ENCODE assay signal across 8 mouse cellular contexts in the genomic region with DNA sequence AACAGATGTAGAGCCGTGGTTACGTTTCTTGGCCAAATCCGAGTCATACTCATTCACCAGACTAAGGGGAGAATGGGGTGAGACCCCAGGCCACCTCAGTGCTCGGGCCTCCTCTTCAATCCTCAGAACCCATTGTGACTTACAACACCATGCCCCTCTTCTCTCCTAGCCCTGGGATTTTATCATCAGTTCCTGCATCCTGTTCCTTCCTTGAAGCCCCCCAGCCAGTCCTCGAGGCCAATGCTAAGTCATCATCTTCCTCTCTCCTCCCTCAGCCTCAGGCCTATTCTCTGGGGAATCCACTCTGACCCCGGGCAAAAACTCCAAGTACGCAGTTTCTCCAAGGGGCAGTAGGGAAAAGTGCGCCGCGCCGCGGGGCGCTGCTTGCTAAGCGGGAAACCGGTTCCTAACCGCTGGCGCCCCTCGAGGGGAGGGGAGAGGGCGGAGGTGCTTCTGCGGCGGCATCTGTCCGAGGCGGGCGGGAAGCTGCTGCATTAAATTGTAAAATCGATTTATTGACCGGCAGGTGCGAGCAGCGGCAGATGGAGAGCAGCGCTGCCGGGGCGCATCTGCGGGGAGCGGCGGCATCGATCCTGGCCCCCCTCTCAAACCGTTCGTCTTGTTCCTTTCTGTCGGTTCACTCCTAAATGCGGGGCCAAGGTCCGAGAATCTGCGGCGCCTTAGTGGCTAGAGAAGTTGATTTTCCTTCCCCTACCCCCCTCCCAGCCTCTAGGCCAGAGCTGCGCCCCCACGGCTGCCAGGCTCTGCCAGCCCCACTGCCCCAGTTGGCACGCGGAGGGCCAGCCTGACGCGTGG. TPM values are rescaled to one million over a fixed set of nuclear protein-coding genes. Genes with fewer than 3 reads are reported as not detected.
DNase-seq lines count a peak whose midpoint lies in the region; ATAC-seq and TF ChIP-seq lines count a peak whose summit lies in the region.

No protein-coding gene starts in this region.

- WGBS in spleen, adult 2 months: 12% methylated on average over 48 of the region's 48 CpGs
- WGBS in forebrain, embryonic 16.5 days: 1% methylated on average over 48 of the region's 48 CpGs
- WGBS in liver, embryonic 12.5 days (ENCODE audit: insufficient replicate concordance): 4% methylated on average over 48 of the region's 48 CpGs
- 10% methylated on average over 48 of the region's 48 CpGs for WGBS in stomach, postnatal 0 days

- peak overlapping the region; percentile 50 for H3K9ac ChIP-seq in forebrain, embryonic 16.5 days (replicated peaks; ENCODE audit: low read depth, low read length)
- H3K9ac ChIP-seq in liver, embryonic 12.5 days: peak overlapping the region; percentile 58
- H3K9ac ChIP-seq in stomach, postnatal 0 days (ENCODE audit: low read length): peak overlapping the region; percentile 35; the same call in 1 of the 2 replicates

- no peaks in the 10 kb centered on the region for H3K9me3 ChIP-seq in forebrain, embryonic 16.5 days (ENCODE audit: control insufficient read depth, low read length)
- no peaks in the 10 kb centered on the region for H3K9me3 ChIP-seq in liver, embryonic 12.5 days (replicated peaks)
- no peaks in the 10 kb centered on the region for H3K9me3 ChIP-seq in stomach, postnatal 0 days (ENCODE audit: control insufficient read depth, low read length)

- H3K4me2 ChIP-seq in forebrain, embryonic 16.5 days (ENCODE audit: low read length): peak overlapping the region; percentile 77
- peak overlapping the region; percentile 84 for H3K4me2 ChIP-seq in liver, embryonic 12.5 days
- H3K4me2 ChIP-seq in stomach, postnatal 0 days (replicated peaks; ENCODE audit: low read depth): peak overlapping the region; percentile 55

- H3K4me1 ChIP-seq in spleen, adult 2 months (ENCODE audit: control insufficient read depth, insufficient read depth, insufficient read length): peaks cover 27% of the 10 kb centered on the region
- peaks cover 54% of the 10 kb centered on the region for H3K4me1 ChIP-seq in forebrain, embryonic 16.5 days (replicated peaks; ENCODE audit: control insufficient read depth, insufficient read depth, low read length)
- peaks cover 82% of the 10 kb centered on the region for H3K4me1 ChIP-seq in liver, embryonic 12.5 days
- H3K4me1 ChIP-seq in stomach, postnatal 0 days (replicated peaks; ENCODE audit: control insufficient read depth, insufficient read depth): peaks cover 7% of the 10 kb centered on the region

- DNase-seq in spleen, adult 2 months (ENCODE audit: low read depth in 1 of 2, low spot score in 2 of 2): no peak
- no peak for DNase-seq in spleen, postnatal 36 days (ENCODE audit: low spot score in 2 of 2)
- DNase-seq in stomach, postnatal 0 days (ENCODE audit: low spot score): peak; percentile 37
- DNase-seq in cerebellum, adult 8-10 months: no peak
- DNase-seq in ovary, postnatal 14 days (ENCODE audit: low spot score): no peak
- DNase-seq in ovary, postnatal 36 days (ENCODE audit: low spot score): no peak

- peaks cover 36% of the 10 kb centered on the region for H3K27me3 ChIP-seq in spleen, adult 2 months (ENCODE audit: control insufficient read depth, insufficient read depth, low read length)
- peaks cover 64% of the 10 kb centered on the region for H3K27me3 ChIP-seq in forebrain, embryonic 16.5 days (replicated peaks; ENCODE audit: control insufficient read depth, insufficient read depth, low read length)
- peaks cover 67% of the 10 kb centered on the region for H3K27me3 ChIP-seq in liver, embryonic 12.5 days (replicated peaks)
- H3K27me3 ChIP-seq in stomach, postnatal 0 days (ENCODE audit: control insufficient read depth, insufficient read depth, low read length): 0 out of 2 replicates have a peak, but pooled peaks cover 10% of the 10 kb centered on the region

- no peak for ATAC-seq in forebrain, embryonic 16.5 days
- no peak for ATAC-seq in liver, embryonic 12.5 days
- ATAC-seq in stomach, postnatal 0 days (ENCODE audit: low FRiP score, low TSS enrichment): no peak

- peak overlapping the region; percentile 14; the same call in 1 of the 2 replicates for H3K4me3 ChIP-seq in spleen, adult 2 months (ENCODE audit: extremely low read depth, insufficient read depth, insufficient read length)
- peak overlapping the region; percentile 42 for H3K4me3 ChIP-seq in forebrain, embryonic 16.5 days (replicated peaks; ENCODE audit: low read length)
- peak overlapping the region; percentile 50 for H3K4me3 ChIP-seq in liver, embryonic 12.5 days
- peak overlapping the region; percentile 32 for H3K4me3 ChIP-seq in stomach, postnatal 0 days (ENCODE audit: low read depth, low read length)

- H3K36me3 ChIP-seq in spleen, adult 2 months (ENCODE audit: control insufficient read depth, insufficient read depth, low read length): no peaks in the 10 kb centered on the region
- H3K36me3 ChIP-seq in forebrain, embryonic 16.5 days (ENCODE audit: control insufficient read depth, insufficient read depth): no peaks in the 10 kb centered on the region
- no peaks in the 10 kb centered on the region for H3K36me3 ChIP-seq in liver, embryonic 12.5 days
- no peaks in the 10 kb centered on the region for H3K36me3 ChIP-seq in stomach, postnatal 0 days (ENCODE audit: control insufficient read depth, insufficient read depth, low read length)

- H3K27ac ChIP-seq in spleen, adult 2 months (ENCODE audit: insufficient read depth, low read length): no peak overlapping the region
- no peak overlapping the region for H3K27ac ChIP-seq in forebrain, embryonic 16.5 days (ENCODE audit: low read length)
- H3K27ac ChIP-seq in liver, embryonic 12.5 days: peak overlapping the region; percentile 64
- no peak overlapping the region for H3K27ac ChIP-seq in stomach, postnatal 0 days (replicated peaks)

- TF ChIP-seq POLR2A in spleen, adult 2 months (IDR thresholded peaks at IDR 0.05; ENCODE audit: low read depth, low read length): no peak

- no peak for TF ChIP-seq CTCF in spleen, adult 2 months (IDR thresholded peaks at IDR 0.05; ENCODE audit: extremely low read depth, insufficient read depth, insufficient read length, insufficient replicate concordance)
- 0 out of 2 replicates have a peak, but pooled peaks have one; percentile 7 for TF ChIP-seq CTCF in stomach, postnatal 0 days (IDR thresholded peaks at IDR 0.05; ENCODE audit: low read depth)

- TF ChIP-seq EP300 in stomach, postnatal 0 days (optimal IDR thresholded peaks at IDR 0.05): no peak

RNA-seq across cellular contexts. Expression of a gene that starts 3.6 kb away (rescaled TPM):
- polyA plus RNA-seq in spleen, adult 2 months (2012; rRNA removed): 5.6 and 6.2 TPM in 2 replicates
- polyA plus RNA-seq in forebrain, embryonic 16.5 days (2015; fragmentation: Nextera tagmentation; extraction: Ambion mirVana): 4.8 and 5.5 TPM in 2 replicates
- polyA plus RNA-seq in liver, embryonic 12.5 days (2016; fragmentation: Nextera tagmentation; extraction: Ambion mirVana): 3.0 and 3.1 TPM in 2 replicates
- polyA plus RNA-seq in stomach, postnatal 0 days (2015; fragmentation: Nextera tagmentation; extraction: Ambion mirVana): 3.7 TPM in 2 replicates

RNA-seq across cellular contexts. Expression of a gene that starts 29.1 kb away (rescaled TPM):
- polyA plus RNA-seq in spleen, adult 2 months (2012; rRNA removed): 1.9 and 2.9 TPM in 2 replicates
- 4.6 and 11.3 TPM in 2 replicates for polyA plus RNA-seq in forebrain, embryonic 16.5 days (2015; fragmentation: Nextera tagmentation; extraction: Ambion mirVana)
- 1.0 and 1.4 TPM in 2 replicates for polyA plus RNA-seq in liver, embryonic 12.5 days (2016; fragmentation: Nextera tagmentation; extraction: Ambion mirVana)
- polyA plus RNA-seq in stomach, postnatal 0 days (2015; fragmentation: Nextera tagmentation; extraction: Ambion mirVana): 2.0 and 2.6 TPM in 2 replicates

RNA-seq across cellular contexts. Expression of a gene that starts 33.4 kb away (rescaled TPM):
- 19.3 and 24.1 TPM in 2 replicates for polyA plus RNA-seq in spleen, adult 2 months (2012; rRNA removed)
- 32.5 and 33.6 TPM in 2 replicates for polyA plus RNA-seq in forebrain, embryonic 16.5 days (2015; fragmentation: Nextera tagmentation; extraction: Ambion mirVana)
- polyA plus RNA-seq in liver, embryonic 12.5 days (2016; fragmentation: Nextera tagmentation; extraction: Ambion mirVana): 9.8 and 10.3 TPM in 2 replicates
- polyA plus RNA-seq in stomach, postnatal 0 days (2015; fragmentation: Nextera tagmentation; extraction: Ambion mirVana): 7.7 and 8.0 TPM in 2 replicates

RNA-seq across cellular contexts. Expression of a gene that starts 50.9 kb away (rescaled TPM):
- 0.15 and 0.38 TPM in 2 replicates for polyA plus RNA-seq in spleen, adult 2 months (2012; rRNA removed)
- polyA plus RNA-seq in forebrain, embryonic 16.5 days (2015; fragmentation: Nextera tagmentation; extraction: Ambion mirVana): 24.8 and 31.8 TPM in 2 replicates
- 0.07 TPM in 1 of 2 replicates, not detected in the other for polyA plus RNA-seq in liver, embryonic 12.5 days (2016; fragmentation: Nextera tagmentation; extraction: Ambion mirVana)
- 17.0 and 19.4 TPM in 2 replicates for polyA plus RNA-seq in stomach, postnatal 0 days (2015; fragmentation: Nextera tagmentation; extraction: Ambion mirVana)
